Mouse (Mus musculus): Measurements from ENCODE around the gene Fgf13.

- TF ChIP-seq CTCF (IDR thresholded peaks at IDR 0.05; ENCODE audit: control insufficient read depth, insufficient read depth, insufficient replicate concordance, low read depth, low read length) (no peak), POLR2A (IDR thresholded peaks at IDR 0.05; ENCODE audit: control insufficient read depth, low read depth, low read length) (no peak)
These were observed 441.2 kb downstream of the Fgf13 start for GRCm38 (mm10) chrX:59126637-59127036.
